Mouse (Mus musculus) stomach, embryonic 16.5 days (tissue): Measurements from ENCODE around the gene Nenf. TPM values are rescaled to one million over a fixed set of nuclear protein-coding genes. Genes with fewer than 3 reads are reported as not detected.

Source experiments
- ATAC-seq: fragments of 200-750 bp; cut with Nextera tagmentation; 2 replicates; pipeline ENCODE4 v1.8.0; 2017; ENCODE audit warnings: moderate number of reproducible peaks, moderate TSS enrichment; ENCODE audit not compliant: insufficient read depth, low FRiP score
- H3K27ac ChIP-seq: fragments of 300-500 bp; sonication (generic); 2 replicates; pipeline ENCODE4 v1.5.1; 2014; ENCODE audit warnings: low read length
- H3K27me3 ChIP-seq: fragments of 300-500 bp; sonication (generic); 2 replicates; pipeline ENCODE4 v1.6.1; 2014; ENCODE audit warnings: low read length, control low read depth, mixed read lengths; ENCODE audit not compliant: control insufficient read depth, insufficient read depth
- H3K36me3 ChIP-seq: fragments of 300-500 bp; sonication (generic); 2 replicates; pipeline ENCODE4 v1.6.1; 2014; ENCODE audit warnings: low read length; ENCODE audit not compliant: control insufficient read depth, insufficient read depth
- H3K4me1 ChIP-seq: fragments of 300-500 bp; sonication (generic); 2 replicates; pipeline ENCODE4 v1.6.1; 2014; ENCODE audit warnings: low read length, control low read depth, mixed read lengths; ENCODE audit not compliant: control insufficient read depth, insufficient read depth
- H3K4me2 ChIP-seq: fragments of 300-500 bp; sonication (generic); 2 replicates; pipeline ENCODE4 v1.6.1; 2014; ENCODE audit warnings: low read depth, low read length, mixed read lengths
- H3K4me3 ChIP-seq: fragments of 300-500 bp; sonication (generic); replicated peaks from 2 replicates; pipeline ENCODE4 v1.5.1; 2014; ENCODE audit warnings: mild to moderate bottlenecking, low read length
- H3K9ac ChIP-seq: fragments of 300-500 bp; sonication (generic); 2 replicates; pipeline ENCODE4 v1.6.1; 2014; ENCODE audit warnings: low read length
- H3K9me3 ChIP-seq: fragments of 300-500 bp; sonication (generic); replicated peaks from 2 replicates; pipeline ENCODE4 v1.6.1; 2016; ENCODE audit warnings: low read length, control low read depth; ENCODE audit not compliant: control insufficient read depth
- WGBS: fragments of 180-500 bp; shearing (Covaris S2); extraction: QIAGEN DNeasy Blood & Tissue Kit; methylation state at CpG from one replicate; pipeline ENCODE4 v1.1.7; 2014; 5-methylcytosine and 5-hydroxymethylcytosine counted together
- polyA plus RNA-seq: library from polyadenylated mRNA; unstranded; fragments of >200 nt; fragmentation: Nextera tagmentation; extraction: Ambion mirVana; gene quantifications from 2 replicates; pipeline ENCODE4 v1.2.1, GENCODE M21; 2015

Nenf gene
- polyA plus RNA-seq, 1 experiment from 2014 or later: 91.3 TPM

DNA sequence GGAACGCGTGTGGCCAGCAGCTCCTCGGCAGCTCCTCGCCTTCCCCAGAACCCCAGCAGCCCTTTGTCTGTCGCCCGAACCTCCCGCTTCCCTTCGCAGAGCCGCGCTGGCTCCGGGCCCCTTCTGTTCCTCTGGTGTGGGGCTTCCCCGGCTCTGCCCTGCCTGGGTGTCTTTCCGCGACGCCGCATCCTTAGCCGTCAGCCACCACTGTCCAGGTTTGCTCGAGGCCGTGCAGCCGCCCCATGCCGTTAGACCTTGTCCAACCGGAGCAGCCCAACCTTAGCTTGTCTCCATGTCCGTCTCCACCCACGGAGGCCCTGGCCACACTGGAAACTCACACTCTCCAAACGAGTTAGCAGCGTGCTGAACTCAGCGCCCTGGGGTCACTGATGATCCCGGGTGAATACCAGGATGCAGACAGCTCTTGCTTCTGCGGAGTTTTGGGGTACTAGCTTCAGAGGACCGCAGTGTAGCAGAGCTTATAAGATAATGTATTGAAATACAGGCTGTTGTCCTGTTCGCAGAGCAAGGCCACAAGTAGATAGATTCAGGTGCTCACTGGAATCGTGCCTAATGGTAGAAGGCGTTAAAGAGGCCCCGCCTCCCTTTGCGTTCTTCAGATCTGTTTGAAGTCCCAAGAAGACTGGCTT lies 8.4 kb upstream of the Nenf start:
- peak; percentile 48 for ATAC-seq
- H3K27ac ChIP-seq: peak overlapping the region; percentile 68; the same call in 1 of the 2 replicates
- peak overlapping the region; percentile 85 for H3K9ac ChIP-seq
- H3K4me3 ChIP-seq: peak overlapping the region; percentile 77
- H3K36me3 ChIP-seq: no peaks in the 10 kb centered on the region
- H3K4me1 ChIP-seq: peaks cover 18% of the 10 kb centered on the region
- peak overlapping the region; percentile 88 for H3K4me2 ChIP-seq
- WGBS: under 1% methylated on average over 35 of the region's 35 CpGs
- H3K9me3 ChIP-seq: no peaks in the 10 kb centered on the region
- no peaks in the 10 kb centered on the region for H3K27me3 ChIP-seq

DNA sequence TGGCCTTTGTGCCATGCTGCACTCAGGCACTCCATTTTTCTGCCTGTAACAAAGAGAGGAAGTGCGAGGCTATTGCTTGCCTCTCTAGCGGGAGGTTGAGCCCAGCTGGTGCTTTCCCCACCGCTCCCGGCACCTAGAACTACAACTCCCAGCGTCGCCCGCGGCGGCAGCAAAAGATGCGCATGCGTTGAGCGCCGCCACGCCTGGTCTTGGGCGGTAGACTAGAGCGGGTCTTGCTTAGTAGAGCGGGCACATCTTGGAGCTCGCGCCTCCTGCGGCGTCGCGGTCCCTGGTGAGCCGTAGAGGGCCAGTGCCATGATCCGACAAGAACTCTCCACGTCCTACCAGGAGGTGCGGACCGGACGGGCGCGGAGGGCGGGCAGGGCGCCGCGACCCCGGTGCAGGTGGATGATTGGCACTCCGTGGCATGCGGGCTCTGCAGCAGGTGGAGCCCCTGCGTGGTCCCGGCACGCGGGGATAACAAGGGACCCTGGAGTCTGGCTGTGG lies 7.8 kb upstream of the Nenf start, which contains the start of gene Tmem206:
Gene Tmem206, plus strand, starts transcription at position 187 of the 507 bp plus-strand sequence.
- ATAC-seq: peak; percentile 93
- peak within 1 kb of the TSS; percentile 77 for H3K4me3 ChIP-seq

DNA sequence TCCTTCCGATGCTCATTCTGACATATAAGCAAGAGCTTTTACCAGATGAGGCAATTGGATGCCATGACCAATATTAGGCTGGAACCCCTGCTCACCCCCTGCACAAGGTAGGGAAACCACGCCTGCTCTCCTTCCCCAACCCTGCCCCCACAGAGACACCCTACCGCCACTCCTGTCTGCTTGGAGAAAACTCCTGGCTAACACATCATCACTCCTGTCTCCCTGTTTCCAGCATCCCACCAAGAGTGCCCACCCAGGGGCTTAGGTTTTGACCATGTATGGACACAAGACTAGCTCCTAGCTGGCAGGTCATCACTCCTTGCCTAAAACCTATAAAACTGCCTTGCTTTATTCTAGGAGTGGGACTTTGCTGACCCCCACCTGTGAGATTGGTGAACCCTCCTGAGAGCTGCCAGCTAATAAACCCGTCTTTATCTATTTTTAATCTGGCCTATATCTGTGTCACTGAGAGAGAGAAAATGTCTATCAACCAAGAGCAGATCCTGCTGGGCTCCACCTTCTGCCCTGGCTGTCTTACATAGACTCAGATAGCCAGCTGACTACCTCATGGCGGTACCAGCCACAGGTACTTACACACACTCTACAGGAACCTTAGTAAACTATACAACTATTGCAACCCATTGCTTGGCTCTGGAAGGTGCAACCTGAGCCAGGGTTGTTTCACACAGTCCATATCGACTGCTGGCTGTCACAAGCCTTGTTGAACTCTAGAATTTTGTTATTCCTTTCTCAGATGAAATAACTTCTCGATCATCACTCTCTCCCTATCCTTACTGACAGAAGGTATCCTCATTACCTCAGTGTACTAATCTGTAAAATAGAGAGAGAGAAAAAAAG lies 7.0 kb upstream of the Nenf start:
- Histone ChIP-seq H3K4me2 (peak overlapping the region; percentile 88), H3K9ac (peak overlapping the region; percentile 41; the same call in 1 of the 2 replicates), H3K9me3 (no peaks in the 10 kb centered on the region), H3K36me3 (no peaks in the 10 kb centered on the region), H3K27ac (no peak overlapping the region), H3K4me1 (peaks cover 18% of the 10 kb centered on the region), H3K27me3 (no peaks in the 10 kb centered on the region), H3K4me3 (no peak overlapping the region)
- WGBS: 81% methylated on average over 7 of the region's 7 CpGs
- no peak for ATAC-seq

More for the DNA sequence above, 7.8 kb upstream of the Nenf start, which contains the start of gene Tmem206:
- peak within 1 kb of the TSS; percentile 88 for H3K4me2 ChIP-seq
- H3K27me3 ChIP-seq: no peaks in the 10 kb centered on the region
- peak within 1 kb of the TSS; percentile 85 for H3K9ac ChIP-seq
- no peaks in the 10 kb centered on the region for H3K36me3 ChIP-seq
- WGBS: 0% methylated on average over 42 of the region's 42 CpGs
- no peaks in the 10 kb centered on the region for H3K9me3 ChIP-seq
- H3K4me1 ChIP-seq: peaks cover 18% of the 10 kb centered on the region
- H3K27ac ChIP-seq: peak within 1 kb of the TSS; percentile 68; the same call in 1 of the 2 replicates

DNA sequence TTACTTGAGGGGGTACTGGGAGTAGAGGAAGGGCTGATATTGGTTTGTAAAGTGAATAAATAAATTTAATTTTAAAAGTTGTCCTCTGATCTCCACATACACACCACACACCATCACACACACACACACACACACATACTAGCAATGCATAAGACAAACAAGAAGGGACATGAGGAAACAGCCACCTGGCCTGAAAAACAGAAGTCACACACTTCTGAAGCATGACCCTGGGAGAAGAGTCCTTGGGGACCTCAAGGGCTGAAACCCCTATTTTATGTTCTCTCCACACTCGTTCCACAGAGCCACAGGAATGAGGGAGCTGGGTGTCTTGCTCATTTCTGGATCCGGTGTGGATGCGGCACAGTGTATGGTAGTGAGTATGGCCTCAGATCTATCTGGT lies 5.4 kb upstream of the Nenf start:
- Histone ChIP-seq H3K4me1 (peaks cover 18% of the 10 kb centered on the region), H3K27me3 (no peaks in the 10 kb centered on the region), H3K4me3 (no peak overlapping the region), H3K4me2 (no peak overlapping the region), H3K36me3 (no peaks in the 10 kb centered on the region), H3K9me3 (no peaks in the 10 kb centered on the region), H3K27ac (no peak overlapping the region), H3K9ac (no peak overlapping the region)
- ATAC-seq: no peak
- WGBS: 92% methylated on average over 3 of the region's 3 CpGs

DNA sequence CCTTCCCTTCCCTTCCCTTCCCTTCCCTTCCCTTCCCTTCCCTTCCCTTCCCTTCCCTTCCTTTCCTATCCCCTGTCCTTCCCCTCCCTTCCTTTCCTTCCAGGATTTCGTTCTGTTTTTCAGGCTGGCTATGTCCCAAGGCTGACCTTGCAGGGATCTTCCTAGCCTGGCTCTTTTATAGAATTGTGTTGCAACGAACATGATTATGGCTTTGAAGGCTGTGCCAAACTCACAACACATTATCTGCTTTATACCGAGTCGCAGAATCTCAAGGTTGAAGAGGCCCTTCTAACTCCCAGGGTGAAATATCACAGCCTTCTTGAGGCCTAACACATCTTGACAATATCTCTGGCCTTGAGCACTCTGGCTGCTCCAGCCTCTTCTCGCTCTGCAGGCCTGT lies 692 bp upstream of the Nenf start:
- no peak overlapping the region for H3K4me2 ChIP-seq
- ATAC-seq: no peak
- H3K4me1 ChIP-seq: no peaks in the 10 kb centered on the region
- WGBS: 52% methylated on average over 5 of the region's 5 CpGs
- no peaks in the 10 kb centered on the region for H3K9me3 ChIP-seq
- no peaks in the 10 kb centered on the region for H3K36me3 ChIP-seq
- no peaks in the 10 kb centered on the region for H3K27me3 ChIP-seq
- no peak overlapping the region for H3K9ac ChIP-seq
- no peak overlapping the region for H3K27ac ChIP-seq
- no peak overlapping the region for H3K4me3 ChIP-seq

DNA sequence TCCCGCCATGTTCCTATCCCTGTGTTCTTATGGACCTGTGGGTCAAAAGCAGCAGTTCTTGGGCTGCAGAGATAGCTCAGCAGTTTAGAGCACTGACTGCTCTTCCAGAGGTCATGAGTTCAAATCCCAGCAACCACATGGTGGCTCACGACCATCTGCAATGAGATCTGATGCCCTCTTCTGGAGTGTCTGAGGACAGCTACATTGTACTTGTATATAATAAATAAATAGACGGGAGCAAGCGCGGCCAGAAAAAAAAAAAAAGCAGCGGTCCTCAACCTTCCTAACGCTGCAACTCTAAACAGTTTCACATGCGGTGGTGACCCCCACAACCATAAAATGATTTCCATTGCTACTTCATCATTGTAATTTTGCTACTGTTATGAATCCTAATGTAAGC lies 1.2 kb downstream of the Nenf start:
- no peaks in the 10 kb centered on the region for H3K27me3 ChIP-seq
- no peak for ATAC-seq
- H3K4me2 ChIP-seq: peak overlapping the region; percentile 62
- H3K9ac ChIP-seq: peak overlapping the region; percentile 97; the same call in 1 of the 2 replicates
- peak overlapping the region; percentile 73 for H3K4me3 ChIP-seq
- 76% methylated on average over 8 of the region's 8 CpGs for WGBS
- H3K36me3 ChIP-seq: no peaks in the 10 kb centered on the region
- H3K9me3 ChIP-seq: no peaks in the 10 kb centered on the region
- no peak overlapping the region for H3K27ac ChIP-seq
- peaks cover 6% of the 10 kb centered on the region; the same call in 1 of the 2 replicates for H3K4me1 ChIP-seq

DNA sequence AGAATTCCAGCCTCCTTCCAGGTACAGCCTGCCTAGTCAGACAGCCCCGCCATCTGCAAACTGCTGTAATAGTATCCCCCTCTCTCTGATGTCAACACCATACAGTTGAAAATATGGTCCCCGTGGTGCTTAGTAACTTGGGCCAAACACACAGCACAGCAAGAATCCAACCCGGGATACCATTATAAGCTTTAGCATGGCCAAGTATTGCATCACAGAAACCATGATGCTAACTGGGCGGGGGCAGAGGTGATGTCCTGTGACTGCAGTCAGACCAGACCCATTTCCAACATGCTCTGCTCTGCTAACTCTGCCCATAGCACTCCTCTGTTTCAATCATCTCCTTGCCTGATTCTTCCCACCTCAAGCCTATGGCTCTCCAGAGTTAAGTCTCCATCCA lies 4.1 kb downstream of the Nenf start:
- Histone ChIP-seq H3K4me2 (no peak overlapping the region), H3K27me3 (no peaks in the 10 kb centered on the region), H3K4me1 (peaks cover 6% of the 10 kb centered on the region; the same call in 1 of the 2 replicates), H3K36me3 (no peaks in the 10 kb centered on the region), H3K9ac (no peak overlapping the region), H3K9me3 (no peaks in the 10 kb centered on the region), H3K27ac (no peak overlapping the region), H3K4me3 (no peak overlapping the region)
- ATAC-seq: no peak
- 72% methylated on average over 4 of the region's 4 CpGs for WGBS

DNA sequence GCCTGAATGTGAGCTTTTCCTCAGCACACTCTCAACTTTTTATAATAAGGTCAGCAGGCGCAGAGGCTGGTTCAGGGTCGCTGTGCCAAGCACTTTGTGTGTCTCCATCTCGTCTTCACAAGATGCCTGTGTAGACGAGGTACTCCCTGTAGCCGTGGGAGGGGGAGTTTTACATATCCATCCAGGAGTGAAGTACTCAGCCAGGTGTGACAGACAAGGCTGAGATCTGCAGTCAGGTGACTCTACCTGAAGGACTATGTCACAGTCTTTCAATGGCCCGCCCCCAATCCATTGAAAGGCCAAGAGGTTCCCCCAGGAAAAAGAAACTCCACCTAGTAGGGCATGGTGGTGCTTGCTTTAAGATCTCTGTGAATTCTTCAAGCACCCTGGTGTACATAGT lies 4.8 kb downstream of the Nenf start:
- ATAC-seq: no peak
- peak overlapping the region; percentile 75 for H3K9ac ChIP-seq
- WGBS: 58% methylated on average over 6 of the region's 6 CpGs

More for the DNA sequence above, 4.8 kb downstream of the Nenf start:
- Histone ChIP-seq H3K9me3 (0 out of 2 replicates have a peak, but pooled peaks cover 1% of the 10 kb centered on the region), H3K4me1 (peaks cover 6% of the 10 kb centered on the region; the same call in 1 of the 2 replicates), H3K27me3 (no peaks in the 10 kb centered on the region), H3K4me2 (peak overlapping the region; percentile 57), H3K27ac (peak overlapping the region; percentile 28; the same call in 1 of the 2 replicates), H3K4me3 (peak overlapping the region; percentile 62), H3K36me3 (no peaks in the 10 kb centered on the region)
